Mouse (Mus musculus) c-Kit-positive CD71-negative TER-119-negative erythroid progenitor cells, embryonic 14.5 days (primary cell): ENCODE measurements around the gene Cd180.

ENCODE experiments used
- DNase-seq: peaks from one replicate; pipeline ENCODE4 v3.0.0-alpha.2; 2013; ENCODE audit warnings: low read depth

Cd180 gene

GRCm38 (mm10) chr13:102783531-102784310 is 90.4 kb downstream of the Cd180 start:
- DNase-seq = no peak

DNA sequence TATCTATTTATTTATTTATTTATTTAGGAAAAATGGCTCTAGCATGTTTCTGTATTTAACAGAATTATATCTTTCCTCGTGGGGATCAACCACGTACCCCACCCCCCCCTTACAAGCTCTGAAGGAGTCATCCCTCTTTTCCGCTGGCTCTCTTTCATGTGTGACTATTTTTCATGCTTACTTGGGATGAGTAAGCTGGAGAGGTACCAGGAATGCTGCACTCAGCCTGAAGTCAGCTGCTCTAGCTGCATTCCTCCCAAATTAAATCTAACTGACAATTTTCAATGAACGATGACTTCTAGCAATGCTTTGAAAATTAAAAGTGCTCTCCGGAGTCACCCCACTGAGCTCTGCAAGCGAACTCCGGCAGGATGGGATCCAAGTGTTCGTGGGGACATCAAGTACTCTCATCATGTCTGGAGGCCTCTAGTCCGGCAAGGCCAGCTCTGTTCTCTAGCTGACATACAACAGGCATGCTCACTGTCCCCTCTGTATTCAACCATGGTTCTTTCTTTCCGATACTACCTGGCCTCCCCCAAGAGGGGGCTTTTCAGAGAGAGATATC is 93.4 kb downstream of the Cd180 start:
- no peak for DNase-seq
